Mouse (Mus musculus) liver (tissue): ENCODE data around the gene Ccnq.

Source experiments
- DNase-seq: peaks from one replicate; pipeline ENCODE4 v3.0.0-alpha.2; 2020; ENCODE audit warnings: mixed read lengths

Ccnq gene

DNA sequence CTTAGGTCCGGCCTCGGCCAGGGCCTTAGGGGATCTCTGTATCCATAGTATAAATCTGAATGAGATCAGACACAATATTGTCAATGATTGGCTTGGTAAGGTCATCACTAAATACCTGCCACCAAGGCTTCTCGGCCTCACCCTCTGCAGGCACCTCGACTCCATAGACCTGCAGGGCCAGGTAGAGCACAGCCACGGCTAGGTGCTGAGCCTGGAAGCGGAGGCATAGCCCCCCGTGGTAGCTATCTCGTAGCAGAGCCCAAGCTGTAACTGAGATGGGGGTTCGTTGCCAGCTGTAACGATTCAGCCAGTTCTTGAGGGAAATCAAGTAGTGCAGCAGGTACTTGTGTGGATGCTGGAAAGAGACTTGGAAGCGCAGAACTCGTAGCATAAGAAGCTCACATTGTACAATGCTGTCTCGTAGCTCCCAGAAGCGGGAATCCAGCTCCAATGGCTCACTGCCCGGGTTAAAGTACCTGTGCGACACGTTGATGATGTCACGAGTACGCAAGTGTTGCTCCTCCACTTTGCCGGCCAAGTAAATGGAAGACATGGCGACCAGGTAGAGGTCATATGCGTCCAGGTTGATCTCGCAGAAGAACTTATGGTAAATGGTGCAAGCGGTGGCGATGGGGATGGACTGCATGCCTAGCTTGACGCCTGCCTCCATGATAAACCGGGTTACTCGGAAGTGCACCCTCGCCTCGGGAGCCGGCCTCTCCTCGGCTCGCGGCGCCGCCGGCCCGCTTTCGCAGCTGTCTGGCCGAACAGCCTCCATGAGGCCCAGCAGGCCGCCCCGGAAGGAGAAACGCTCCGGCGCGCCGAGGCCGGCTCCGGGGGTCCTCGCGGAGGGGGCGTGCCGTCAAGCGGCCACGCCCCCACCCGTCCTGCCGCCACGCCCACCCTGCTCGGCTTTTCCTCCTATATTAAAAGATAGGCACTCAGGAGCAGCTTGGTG lies at the start of gene Ccnq:
Ccnq (minus strand) TSS at position 845 of the 958 bp plus-strand sequence.
- DNase-seq = peak; percentile 90

DNA sequence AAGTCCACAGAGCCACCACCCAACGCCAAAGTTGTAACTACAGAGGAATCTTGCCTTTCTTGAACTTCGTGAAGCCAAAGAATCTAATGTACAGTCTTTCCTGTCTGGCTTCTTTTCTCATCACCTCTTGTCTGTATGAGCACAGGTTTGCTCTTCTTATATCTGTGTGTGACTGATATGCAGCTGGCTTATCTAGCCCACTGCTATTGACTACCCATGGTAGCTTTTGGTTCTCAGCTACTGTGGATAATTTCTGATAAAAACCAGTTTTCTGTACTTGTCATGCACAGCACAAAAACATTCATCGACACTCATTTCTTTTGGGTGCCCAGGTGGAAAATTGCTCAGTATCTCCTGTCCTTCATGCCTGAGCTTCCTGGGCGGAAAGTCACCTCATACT lies 49.6 kb upstream of the Ccnq start:
- DNase-seq = no peak

DNA sequence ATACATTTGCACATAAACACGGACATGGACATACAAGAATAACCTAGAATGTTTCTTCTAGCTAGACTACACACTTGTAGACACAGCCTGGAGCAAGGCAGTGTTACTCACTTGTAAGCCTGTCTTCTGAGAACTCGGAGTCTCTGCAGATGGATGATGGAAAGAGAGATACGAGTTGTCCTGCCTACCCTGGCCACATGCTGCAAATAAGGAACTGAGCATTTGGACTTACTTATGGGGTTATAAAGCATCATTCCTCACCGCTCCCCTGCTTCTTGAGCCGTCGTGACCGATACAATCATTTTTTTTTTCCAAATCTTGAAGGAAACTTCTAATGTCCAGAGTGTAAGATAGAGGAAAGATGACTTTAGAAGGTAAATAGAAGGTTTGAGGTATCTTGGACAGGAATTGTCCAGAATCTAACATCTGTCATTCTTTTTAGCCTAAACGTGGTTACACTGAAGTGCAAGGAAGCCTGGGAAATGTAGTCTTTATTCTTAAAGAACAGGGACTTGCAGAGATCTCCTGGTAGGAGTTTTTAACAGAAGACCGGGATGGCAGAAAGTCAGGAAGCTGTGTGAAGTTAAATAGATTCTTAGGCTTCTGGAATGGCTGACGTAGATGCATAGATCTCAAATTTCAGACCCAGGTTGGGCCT lies 44.7 kb upstream of the Ccnq start:
- no peak for DNase-seq

DNA sequence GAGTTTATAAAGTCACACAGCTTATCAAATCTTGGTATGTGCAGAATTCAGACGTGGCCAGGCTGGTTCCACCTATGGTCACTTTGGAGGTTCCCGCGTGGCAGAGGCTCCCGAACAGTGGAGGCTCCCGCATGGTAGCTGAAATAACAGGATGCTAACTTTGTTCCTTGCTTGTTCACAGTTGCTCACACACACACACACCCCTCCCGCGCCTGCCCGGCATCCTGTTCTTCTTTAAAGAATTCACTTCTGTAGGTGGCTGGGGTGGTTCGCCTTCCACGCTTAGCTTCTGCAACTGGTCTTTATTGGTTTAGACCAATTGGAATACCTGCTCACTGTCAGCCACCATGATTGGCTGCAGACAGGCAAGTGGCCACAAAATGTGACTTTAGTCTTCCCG lies 41.6 kb upstream of the Ccnq start:
- DNase-seq = no peak

DNA sequence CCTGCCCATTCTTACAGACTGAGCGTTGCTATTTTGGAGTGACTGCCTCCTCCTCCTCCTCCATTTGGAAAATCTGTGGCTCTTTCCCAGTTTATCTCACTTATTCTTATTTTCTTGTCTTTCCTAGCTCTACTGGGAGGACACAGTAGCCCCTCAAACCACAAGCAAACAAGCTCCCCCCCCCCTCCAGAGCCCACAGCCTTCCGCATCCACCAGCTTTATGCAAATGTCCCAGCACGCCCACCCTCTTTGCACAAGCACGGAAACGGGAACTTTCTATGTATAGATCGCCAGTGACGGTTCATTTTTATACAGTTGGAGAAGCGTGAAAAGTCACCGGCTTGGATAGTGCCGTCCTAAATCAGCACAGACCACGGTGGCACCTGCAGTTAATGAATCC lies 40.9 kb upstream of the Ccnq start:
- DNase-seq = peak; percentile 38

DNA sequence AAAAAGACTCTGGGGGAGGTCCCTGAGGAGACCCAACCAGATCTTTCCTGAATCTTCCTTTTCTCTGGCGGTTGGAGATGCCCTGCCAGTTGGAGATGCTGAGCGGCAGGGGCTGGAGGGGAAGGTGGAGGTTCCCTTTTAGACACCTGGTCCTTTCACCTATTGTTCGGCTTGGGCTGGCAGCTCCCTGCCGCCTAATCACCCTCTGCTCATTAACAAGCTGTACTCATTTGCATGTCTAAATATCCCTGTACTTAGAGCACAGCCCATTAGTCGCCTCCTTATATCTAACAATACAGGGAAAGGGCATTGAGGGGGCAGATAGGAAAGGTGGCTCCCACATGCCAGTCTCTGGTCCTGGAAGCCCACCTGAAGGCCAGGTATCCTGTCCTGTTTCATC lies 40.5 kb upstream of the Ccnq start:
- DNase-seq = no peak

DNA sequence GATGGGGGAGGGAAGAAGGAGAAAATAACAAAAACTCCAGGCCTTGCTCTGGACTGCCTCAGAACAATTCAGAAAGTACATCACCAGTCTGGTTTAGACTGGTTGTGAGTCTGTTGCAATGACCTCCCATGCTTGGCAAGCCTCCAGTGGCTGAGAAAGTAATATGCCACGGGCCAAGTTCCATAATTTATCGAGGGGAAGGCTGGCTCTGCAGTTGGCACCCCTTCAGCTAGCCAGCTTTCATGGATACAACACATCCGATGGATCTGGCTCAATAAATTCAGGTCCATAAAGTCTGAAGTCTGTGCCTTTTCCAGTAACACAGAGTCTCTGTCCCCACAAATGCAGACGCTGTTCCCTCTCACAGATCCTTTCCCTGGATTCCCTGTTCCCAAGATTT lies 40.1 kb upstream of the Ccnq start:
- no peak for DNase-seq

DNA sequence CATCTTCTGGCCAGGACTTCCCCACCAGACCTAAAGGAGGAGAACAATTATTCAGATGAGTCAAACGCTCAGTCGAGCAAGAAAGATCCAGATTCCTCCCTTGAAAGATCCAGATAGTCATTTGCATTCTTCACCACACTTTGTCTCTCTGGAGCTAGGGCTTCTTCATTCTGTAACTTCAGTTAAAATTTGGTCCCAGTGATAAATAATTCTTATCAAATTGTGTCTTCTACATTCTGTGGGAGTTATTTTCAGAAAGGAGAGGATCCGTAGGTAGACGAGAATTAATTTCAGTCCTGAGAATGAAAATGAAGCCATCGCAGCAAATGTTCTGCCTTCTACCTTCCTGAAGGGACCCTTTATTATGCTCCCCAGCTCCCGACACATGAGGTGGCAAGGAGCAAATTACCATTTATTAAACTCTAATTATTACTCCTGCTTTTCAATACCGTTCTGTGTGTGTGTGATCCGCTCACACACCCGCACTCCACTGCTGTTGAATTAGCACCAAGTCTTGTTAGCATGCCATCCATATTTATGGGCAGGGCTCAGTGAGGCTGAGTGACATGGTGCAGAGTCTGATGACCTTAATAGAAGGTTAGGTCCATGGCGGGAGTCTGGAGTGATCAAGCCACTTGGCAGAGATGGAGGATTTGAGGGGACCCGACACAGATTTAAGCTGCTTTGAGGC lies 38.0 kb upstream of the Ccnq start:
- DNase-seq = no peak

DNA sequence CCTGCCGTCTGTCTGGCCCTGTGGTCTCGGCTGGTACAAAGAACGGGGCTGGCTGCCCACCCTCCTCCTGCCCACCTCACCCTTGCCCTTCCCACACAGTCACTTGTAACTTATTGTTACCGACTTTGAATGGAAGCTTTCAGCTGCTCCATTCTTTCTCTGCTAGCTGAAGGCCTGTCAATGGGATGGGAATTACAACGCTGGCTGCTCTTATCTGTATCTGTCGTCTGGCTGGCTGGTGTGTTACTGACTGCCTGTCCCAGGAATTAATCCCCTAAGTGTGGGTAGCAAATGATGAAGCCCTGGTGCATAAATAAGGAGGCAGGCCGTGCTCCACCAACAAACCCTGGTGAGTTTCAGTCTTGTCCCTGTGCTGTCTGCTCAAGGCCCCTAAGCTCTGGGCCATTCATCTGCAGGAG lies 34.5 kb upstream of the Ccnq start:
- DNase-seq = no peak

DNA sequence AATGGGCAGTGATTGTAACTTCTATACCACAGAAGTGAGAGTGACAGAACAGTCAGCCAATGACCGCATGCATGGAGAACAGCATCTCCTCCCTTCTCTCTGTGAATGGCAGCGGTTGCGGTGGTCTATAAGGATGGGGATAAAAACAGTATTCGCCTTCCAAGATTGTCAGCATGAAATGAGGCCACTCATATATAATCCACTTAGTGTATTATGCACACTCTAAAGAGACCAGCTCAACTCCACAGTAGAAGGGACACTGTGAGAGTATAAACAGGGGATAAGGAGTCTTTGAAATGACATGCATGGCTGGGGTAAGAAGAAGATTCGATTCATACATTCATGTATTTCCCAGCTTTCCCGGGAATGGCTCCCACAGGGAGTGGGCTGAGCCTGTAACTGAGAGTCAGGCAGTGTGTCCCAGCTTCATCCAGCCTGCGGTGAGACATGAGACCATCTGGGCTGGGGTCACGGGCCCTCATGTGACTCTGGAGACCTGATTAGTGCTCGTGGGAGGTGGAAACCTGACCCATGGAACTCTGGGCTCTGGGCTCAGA lies 31.3 kb upstream of the Ccnq start:
- no peak for DNase-seq

DNA sequence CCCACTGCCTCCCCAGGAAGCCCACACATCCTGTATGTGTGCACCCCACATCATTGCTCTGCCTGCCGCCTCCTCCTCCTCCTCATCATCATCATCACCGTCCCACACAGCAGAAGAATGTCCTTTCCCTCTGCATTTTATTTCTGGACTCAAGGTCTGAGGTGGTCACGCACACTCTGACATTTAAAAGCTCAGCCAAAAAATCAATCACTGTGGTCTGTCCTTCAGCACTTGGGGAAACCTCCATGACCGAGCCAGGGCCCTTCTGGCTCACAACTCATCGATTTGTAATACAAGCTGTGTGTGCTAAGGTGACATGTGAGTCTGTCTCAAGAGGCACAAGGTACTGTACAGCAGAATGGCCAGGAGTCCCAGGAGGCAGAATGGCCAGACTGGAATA lies 30.8 kb upstream of the Ccnq start:
- no peak for DNase-seq

DNA sequence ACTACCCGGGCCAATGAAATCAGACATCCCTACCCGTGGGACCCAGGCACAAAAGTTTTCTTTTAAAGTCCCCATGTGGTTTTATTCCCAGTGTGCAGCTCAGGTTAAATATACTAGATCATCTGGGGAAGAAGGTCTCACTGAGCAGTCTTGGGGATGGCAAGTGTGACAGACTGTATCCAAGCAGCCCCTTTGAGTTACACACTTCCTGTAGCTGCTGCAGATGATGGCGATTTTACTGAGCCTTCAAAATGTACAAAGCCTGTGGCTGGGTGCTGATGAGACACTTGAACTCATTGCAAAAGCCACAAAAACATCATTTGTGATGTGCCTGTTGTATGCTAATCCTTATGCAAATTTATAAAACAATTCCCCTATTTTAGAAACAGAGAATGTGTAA lies 29.0 kb upstream of the Ccnq start:
- DNase-seq = no peak

DNA sequence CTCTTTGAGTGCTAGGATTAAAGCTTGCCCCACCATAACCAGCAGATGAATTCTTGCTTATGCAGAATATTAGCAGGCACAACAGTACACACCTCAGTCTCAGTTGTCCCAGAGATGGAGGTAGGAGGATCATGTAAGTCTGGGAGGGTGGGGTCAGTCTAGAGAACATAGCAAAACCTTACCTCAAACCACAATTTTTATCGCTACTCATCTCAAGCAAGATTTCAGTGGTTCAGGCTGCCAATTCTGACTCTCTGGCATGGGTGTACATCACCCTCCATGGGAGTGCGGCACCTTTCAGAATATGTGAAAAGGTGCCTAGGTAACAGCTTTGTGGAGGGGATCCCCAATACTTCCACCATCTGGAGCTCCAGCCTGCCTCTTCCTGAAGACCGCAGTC lies 28.5 kb upstream of the Ccnq start:
- DNase-seq = no peak

DNA sequence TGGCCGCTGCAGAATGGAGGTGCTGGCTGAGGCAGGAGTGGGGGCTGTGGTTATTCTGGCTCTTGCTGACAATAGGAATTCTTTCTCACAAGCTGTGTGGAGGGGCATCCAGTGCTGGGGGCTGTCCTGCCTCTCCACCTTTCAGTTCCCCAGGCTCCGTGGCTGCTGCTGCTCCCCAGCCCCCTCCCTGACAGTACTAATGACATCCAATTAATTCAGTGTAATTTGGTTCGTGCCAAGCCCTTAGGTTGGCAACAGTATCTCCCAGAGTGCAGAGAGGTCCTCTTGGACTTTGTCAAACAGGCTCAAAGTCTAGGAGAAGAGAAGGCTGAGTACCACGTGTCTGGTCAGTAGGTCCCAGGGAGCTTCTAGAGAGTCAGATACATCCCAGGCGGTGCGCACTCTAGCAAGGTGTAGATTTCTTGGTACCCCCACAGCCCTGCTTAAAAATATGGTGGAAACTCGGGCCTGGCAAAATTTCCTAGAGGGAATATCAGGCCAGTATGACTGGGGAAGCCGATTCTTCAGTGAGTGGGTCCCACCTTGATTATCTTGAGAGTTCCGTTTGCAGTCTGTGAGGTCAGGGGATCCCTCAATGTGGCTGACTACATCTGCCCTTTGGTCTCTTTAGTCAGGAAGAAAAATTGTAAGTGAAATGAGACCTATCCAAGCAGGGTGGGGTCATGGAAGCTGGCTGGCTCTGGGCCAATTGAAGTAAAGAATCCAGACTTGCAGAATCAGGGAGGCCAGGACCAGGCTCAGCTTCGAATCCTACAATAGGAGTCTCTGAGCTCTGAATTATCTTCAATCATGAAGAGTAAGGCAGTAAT lies 26.5 kb upstream of the Ccnq start:
- no peak for DNase-seq

DNA sequence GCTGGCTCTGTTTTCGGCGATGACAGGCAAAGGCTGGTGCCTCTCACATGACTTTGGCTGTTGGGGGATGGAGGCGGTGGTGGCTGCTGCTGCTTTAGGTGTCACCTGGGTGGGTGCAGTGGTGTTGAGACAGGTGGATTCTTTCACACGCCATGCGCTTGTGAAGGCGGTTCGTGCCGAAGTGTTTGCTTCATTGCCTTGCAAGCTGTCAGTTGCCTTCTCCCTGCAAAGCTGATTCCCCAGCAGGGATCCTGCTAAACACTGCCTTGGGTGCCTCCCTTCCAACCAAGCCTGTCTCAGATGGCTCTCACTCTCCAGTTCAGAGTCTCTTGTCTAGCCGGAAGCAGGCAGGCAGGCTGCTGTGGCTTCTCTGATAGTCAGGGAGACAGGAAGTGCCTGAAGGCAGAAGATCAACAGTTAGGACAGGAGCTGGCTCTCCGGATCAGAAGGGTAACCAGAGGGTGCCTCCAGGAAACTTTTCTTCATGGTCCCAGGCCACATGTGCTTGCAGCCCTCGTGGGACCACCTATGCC lies 20.3 kb upstream of the Ccnq start:
- DNase-seq = peak; percentile 69

DNA sequence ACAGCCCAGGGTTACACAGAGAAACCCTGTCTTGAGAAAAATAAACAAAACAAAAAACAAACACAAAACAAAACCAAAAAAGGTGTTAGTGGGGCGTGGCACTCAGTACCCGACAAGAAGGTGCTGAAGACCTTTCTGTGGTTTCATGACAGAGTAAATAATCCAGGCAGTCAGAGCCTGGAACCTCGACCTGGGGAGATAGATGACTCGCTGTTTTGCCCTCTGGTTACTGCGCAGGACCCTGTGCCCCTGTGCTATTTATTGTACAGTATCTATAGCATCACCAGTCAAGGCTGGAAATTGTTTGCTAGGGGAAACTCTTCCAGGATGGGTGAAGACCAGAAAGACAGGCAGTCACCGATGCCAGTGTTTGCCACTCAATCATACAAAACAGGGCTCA lies 18.9 kb upstream of the Ccnq start:
- DNase-seq = no peak

DNA sequence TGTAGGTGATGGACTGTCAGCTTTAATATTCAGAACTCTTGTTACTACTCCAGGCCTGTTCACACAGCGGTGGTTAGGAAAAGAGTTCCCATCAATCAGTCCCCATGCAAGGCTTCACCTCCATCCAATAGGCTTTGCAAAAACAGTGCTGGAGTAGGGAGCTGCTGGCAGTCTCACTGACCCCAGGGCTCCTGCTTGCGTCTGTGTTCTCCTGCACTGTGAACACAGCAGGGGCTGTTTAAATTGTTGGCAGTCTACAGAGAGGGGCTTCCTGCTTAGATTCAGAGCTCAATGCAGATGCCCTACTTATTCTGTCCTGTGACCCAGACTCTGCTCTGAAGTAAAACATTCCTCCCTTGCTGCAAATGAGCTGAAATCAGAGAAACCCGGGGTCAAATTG lies 17.2 kb upstream of the Ccnq start:
- no peak for DNase-seq

DNA sequence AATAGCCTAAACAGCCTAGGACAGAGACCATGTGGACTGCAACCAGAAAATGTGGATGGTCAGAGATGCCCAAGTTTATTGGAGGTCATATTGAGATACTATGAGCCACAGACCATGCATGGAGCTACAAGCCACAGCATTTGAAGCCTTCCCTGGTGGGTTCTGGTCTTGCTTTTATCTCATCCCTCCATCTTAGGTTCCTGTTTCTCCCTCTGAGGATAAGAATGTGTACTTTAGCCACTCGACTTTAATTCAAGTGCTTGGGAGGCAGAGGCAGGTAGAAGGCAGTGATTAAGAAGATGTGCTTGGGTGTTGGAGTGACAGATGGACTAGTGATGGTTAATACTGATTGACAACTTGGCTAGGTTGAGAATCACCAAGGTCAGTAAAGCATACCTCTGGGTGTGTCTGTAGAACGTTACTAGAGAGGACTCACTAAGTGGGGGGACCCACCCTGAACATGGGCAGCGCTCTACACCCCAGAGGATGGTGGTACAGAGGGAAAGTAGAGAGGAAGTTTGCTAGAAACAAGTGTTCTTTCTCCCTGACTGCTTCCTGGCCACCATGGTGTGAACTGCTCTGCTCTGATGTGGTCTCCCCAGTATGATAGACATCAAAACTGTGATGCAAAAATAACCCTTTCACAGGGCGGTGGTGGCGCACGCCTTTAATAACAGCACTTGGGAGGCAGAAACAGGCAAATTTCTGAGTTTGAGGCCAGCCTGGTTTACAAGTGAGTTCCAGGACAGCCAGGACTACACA lies 14.7 kb upstream of the Ccnq start:
- no peak for DNase-seq

DNA sequence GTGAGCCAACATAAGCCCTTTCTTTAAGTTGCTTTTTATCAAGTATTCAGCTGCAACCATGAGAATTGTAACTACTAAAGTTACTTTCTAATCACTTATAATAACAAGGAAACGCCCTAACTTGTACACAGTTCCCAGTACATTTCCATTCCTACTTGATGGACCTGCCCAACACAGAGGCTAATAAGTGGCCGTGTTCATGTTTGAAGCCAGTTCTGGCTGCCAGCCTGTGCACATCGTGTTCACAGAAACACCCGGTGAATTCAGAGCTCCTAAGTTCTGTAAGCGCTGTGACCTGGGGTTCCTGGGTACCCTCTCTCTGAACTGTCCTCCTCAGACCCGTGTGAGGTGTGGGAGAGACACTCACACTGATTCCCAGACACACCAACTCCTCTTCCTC lies 13.3 kb upstream of the Ccnq start:
- DNase-seq = no peak

DNA sequence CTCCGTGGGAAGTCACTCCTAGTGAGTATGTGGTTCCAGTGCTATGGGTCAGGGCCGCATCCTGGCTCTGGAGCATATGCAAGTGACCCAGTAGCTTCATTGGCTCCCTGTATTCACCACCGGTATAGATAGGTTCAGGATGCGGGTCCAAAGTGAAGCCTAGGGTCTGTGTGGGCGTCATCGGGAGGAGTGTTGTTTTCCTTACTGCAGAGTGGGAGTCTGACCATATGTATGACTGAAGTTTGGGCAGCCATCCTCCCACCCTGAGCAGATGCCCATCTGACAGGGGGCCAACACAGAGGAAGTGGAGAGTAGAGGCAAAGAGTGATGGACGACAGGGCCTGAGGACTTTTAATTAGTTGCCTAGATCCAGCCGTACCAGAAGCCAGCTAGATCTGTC lies 12.8 kb upstream of the Ccnq start:
- no peak for DNase-seq

DNA sequence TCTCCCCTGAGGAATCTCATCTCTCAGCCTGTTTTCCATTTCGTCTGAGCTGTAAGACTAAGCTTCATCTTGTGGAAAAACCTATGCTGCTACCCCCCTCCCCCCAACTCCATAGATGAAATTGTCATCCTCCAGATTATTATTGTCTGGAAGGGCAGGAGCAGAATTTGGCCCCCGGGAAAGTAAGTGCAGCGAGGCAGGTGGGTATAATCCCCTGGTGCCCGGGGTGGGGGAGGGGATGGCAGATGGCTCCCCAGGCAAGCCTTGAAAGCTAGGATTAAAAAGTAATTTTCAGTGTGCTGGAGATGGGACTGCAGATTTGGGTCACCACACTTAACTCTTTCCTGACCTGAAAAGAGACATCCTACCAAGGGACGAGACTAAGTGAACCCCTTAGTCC lies 10.7 kb upstream of the Ccnq start:
- DNase-seq = no peak
